Mouse (Mus musculus) mature B cell (primary cell): ENCODE data around the gene Tmem223.

Experiments
- in situ Hi-C: fragments of 300-500 bp; cut with MboI; formaldehyde crosslinking; loops from 2 replicates; pipeline ENCODE4 v1.14.3; 2019

Tmem223 gene

DNA sequence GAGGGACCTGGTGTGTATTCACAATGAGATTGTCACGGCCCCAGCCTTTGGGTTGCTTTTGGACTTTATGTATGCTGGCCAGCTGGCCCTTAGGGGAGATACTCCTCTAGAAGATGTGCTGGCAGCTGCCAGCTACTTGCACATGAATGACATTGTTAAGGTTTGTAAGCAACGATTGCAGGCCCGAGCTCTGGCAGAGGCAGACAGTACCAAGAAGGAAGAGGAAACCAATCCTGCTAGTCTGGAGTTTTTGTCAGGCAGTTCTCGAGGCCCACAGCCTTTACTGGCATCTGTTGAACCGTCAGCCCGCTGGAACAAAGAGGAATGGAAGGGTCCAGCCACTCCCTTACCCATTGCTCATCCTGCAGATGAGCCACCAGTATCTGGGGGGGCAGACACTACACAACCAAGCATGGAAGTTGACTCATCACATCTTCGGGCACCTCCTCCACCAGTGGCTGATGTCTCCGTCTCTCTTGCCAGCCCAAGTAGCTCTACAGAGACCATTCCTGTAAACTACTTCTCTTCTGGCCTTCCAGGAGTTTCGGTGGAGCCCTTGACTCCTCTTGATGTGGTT is 32.5 kb downstream of the Tmem223 start:
- in situ Hi-C loops, result no loop called here

DNA sequence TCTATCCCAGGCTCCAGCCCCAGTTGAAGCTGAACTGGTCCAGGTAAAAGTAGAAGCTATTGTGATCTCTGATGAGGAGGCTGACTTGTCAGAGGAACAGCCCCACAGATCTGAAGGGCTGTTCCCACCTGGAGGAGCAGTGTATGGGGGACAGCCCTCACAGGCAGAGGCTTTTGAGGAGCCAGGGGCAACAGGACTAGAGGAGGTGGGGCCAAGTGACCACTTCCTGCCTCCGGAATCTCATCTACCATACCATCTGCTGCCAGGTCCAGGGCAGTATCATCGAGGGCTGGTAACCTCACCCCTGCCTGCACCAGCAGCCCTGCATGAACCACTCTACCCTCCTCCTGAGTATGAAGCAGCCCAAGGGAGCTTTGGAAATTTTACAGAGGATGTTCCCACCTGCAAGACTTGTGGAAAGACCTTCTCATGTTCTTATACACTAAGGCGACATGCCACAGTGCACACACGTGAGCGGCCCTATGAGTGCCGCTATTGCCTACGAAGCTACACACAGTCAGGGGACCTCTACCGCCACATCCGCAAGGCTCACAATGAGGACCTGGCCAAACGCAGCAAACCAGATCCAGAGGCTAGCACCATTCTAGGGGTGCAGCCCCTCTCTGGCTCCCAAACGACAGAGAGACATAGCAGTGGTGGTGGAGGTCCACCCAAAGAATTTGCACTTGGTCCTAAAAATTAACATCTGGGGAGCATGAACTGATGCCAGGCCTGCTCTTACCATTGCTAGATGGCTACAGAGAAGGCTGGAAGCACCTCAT is 33.3 kb downstream of the Tmem223 start:
- in situ Hi-C loops, result no loop called here

DNA sequence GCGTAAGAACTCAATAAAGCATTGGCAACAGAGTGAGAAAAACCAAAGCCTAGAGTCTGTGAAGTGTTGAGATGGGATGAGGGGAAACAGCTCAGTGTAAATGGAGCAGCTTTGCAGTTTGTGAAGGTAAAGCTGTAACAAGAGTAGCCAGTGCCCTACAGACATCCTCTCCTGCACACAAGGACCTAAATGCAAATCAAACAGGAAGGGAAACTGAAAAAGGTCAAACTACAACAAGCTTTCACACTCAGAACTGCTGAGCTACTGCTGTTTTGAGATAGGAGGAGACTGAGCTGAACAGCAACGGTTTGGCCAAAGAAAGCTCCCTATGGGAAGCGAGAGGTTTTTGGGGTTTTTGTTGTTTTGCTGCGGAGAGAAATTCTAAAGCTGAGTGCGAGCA is 36.0 kb downstream of the Tmem223 start:
- in situ Hi-C loops, result no loop called here

DNA sequence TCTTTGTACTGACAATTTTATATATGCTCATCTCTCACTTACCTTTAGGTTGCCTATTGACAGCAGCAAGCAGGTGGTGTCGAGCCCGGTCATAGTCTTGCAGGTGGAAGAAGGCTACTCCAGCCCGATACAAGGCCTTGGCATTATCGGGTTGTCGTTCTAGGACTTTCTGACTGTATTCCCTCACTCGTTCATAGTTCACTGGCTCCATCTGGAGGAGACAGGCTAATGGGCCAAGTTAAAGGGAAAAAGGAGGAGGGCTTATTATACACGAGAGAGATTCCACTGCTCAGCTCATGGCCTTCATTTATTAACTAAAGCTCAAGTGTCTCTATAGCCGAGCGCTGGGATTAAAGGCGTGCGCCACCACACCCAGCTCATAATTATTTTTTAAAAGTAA is 45.0 kb downstream of the Tmem223 start:
- in situ Hi-C loops, result no loop called here

DNA sequence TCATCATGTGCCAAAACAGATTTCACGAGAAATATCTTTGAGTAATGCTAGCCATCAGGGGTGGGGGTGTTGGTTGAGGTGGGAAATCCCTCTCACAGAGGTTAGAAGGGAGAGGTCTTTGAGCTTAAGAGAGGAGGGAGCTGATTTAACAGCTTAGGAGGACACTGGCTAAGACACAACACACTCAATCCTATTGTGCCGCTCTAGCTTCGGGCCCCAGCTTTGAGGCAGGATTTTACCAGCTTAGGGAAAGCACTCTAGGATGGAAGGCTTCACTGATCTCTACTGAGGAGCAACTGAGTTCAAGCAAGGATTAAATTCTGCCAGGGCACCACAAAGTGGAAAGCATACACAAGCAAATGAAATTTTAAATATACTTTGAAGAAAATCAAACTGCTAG is 46.2 kb downstream of the Tmem223 start:
- in situ Hi-C loops, result no loop called here

DNA sequence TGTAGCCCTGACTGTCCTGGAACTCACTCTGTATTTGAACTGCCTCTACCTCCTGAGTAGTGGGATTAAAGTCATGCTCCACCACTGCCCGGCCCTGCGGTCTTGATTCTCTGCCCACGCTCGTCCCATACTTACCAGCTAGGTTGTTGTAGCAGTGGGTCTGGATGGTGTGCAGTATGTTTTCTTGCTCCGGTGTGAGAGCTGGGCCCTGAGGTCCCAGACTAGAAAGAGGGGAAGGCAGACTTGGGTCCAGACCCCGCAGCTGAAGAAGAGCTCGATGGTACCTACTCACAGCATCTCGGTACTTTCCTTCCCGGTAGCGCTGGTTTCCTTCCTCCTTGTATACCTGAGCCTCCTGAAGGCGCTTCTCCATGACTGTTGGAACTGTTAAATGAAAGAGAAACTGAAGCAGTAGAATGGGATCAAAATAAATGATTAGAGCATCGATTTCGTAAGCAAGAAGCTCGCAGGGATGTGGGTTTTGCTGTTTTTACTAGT is 47.6 kb downstream of the Tmem223 start:
- in situ Hi-C loops, result no loop called here

DNA sequence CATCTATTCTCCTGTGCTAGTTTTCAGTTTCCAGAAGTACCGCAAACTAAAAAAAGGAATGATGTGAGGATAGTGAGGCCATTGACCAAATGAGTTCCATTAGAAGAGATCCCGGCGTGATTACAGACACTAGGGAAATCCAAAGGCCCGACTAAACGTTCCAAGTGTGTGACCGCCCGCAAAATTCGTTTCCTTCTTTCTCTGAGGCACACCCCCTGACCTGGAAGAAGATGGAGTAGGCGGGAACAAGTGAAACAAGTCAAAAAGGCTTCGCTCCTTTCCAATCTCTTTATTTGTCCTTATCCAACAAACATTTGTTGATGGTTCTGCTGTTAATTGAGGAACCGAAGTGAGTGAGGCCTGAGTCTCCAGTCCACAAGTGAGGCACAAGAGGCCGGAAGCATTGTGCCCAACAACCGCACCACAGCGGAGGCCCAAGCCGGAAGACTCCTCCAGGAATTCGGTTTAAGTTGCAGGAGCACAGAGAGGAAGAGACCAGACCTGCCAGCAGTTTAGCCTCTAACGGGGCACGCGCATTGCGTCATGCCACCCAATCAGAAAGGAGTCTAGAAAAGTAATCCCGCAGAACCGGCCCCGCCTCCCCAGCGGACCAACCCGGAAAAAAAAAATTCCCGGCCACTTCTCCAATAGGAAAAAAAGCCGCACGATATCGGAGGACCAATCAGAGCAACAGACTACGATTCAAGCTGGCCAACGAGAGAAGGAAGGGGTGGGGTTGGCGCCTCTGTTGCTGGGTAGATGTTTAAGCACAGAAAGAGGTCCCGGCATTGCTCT is 48.2 kb downstream of the Tmem223 start, which contains the start of gene Ttc9c:
Gene Ttc9c, minus strand, starts transcription at position 533 of the 795 bp plus-strand sequence.
- in situ Hi-C loops, result no loop called here

DNA sequence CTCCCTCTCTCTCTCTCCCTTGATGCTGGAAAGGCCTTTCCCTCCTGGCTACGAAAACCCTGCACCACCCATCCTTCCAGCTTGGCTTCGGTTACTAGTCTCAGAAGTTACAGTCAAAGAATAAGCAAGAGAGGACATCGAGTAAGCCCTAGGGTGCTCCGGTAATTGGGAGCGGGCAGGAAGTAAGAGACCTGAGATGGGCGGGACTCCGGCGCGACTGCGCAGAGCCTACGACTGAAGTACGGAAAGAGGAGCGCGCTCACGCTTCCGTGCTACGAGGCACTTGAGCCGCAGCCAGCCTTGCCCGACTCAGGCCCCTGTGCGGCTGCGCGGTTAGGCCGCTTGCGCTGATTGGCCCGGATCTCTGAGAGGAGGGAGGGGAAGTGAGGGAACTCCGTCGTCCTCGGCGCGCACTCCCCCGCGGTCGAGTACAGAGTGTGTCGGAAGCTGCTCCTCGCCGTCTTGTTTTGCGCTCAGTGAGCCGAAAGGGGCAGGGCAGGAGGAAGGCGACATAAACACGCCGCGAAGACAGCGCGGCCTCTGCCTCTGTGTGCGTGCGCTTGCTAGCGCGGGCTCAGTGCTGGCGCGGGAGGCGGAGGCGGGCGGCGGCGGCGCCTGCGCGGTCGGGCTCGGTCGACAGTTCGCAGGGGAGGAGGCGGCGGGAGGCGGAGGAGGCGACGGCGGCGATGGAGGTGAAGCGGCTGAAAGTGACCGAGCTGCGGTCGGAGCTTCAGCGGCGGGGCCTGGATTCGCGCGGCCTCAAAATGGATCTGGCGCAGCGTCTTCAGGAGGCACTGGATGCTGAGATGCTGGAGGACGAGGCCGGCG is 49.0 kb downstream of the Tmem223 start, which contains the start of gene Hnrnpul2:
Gene Hnrnpul2, plus strand, starts transcription at position 415 of the 828 bp plus-strand sequence.
- in situ Hi-C loops, result no loop called here

DNA sequence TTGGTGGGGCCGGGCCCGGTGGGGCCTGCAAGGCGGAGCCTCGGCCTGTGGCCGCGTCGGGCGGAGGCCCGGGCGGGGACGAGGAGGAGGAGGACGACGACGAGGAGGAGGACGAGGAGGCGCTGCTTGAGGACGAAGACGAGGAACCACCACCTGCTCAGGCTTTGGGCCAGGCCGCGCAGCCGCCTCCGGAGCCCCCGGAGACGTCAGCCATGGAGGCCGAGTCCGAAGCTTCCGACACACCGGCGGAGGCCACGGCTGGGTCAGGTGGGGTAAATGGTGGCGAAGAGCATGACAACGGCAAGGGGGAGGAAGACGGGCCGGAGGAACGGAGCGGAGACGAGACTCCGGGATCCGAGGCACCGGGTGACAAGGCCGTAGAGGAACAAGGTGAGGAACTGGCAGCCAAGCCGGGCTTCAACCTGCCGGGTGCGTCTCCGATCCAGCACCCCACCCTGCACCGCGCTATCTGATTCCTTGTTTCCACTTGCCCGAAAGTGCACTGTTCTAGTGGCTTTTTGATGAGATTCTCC is 49.7 kb downstream of the Tmem223 start:
- in situ Hi-C loops, result no loop called here

DNA sequence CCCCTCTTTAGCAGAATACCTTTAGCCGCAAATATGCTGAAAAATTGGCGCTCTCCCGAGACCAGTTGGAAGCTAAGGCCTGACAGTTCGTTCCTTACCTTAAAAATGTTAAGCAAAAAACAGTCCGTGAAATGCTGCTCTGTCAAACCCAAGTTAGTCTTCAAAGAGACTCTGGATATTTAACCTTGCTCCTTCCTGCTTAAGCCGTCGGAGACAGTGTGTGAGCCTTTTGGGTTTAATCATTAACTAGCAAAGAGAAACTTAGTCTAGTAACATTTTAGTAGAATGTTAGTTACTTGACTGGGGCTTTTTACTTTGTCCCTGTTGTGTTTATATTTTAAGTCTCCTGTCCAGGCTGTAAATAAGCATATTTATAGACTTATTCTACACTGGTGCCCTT is 50.4 kb downstream of the Tmem223 start:
- in situ Hi-C loops, result no loop called here
